Mouse (Mus musculus): ENCODE measurements at regions not wholly inside any gene's neighbourhood (a gene's known extent, or its start where the extent isn't known, plus 50 kb on each side); places are given as distances from the start of the nearest gene placed in this dataset.

- no peak for DNase-seq
These were observed 183.1 kb downstream of the Qdpr start for GRCm38 (mm10) chr5:45266914-45267313.

GRCm38 (mm10) chr5:45258486-45258885 lies 191.6 kb downstream of the Qdpr start:
- DNase-seq, result no peak

DNA sequence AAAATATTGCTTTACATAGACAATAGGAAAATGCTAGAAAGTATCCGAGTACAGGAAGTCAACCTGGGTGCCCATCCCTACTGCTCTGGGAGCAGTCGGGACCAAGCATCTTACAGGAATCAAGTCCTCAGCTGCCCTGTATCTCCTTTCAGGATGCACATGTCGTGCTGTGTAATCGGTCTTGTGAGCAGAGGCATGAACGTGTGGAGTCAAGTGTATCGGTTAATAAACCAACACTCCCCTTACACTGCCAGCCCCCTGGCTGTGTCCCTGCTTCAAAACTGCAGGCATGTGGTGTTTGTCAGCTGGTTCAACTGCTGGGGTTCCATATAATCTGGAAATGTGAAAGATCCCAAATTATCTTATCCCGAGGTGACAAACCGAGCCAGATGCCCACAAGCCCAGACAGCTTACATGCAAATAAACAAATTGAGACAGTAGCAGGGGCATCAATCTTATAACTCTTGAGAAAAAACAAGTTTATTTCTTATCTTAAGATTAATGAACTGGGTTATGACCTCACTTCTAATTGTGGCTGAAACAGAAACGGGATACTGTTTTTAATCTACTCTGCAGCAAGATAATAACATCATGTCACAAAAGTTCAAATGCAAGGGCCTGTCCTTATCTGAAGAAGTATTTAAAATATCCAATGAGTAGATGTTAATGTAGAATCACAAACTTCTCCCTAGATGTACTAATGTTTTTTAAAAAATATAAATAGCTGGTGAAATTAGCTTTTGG lies 193.6 kb downstream of the Qdpr start:
- DNase-seq, result no peak

GRCm38 (mm10) chr5:45231856-45232255 lies 218.2 kb downstream of the Qdpr start:
- DNase-seq, result no peak

DNA sequence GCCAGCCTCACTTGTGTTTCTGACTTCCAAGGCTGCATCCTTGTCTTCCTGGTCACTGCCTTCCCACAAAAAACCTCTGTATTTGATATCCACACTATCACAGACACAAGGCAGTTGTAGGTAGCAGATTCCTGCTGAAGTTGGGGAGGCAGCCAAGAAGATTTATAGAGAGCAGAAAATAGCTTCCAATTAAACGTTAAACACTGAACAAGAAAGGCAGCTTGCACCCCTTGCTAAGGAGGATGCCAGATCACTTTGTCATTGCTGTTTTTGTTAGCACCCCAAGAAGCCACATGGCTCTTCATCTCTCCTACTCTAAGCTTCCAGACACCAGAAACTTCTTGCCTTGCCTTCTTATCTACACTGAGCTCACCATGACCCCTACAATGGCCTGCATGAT lies 219.9 kb downstream of the Qdpr start:
- DNase-seq, result no peak

- DNase-seq, result no peak
These were observed 220.6 kb downstream of the Qdpr start for GRCm38 (mm10) chr5:45229477-45229876.

DNA sequence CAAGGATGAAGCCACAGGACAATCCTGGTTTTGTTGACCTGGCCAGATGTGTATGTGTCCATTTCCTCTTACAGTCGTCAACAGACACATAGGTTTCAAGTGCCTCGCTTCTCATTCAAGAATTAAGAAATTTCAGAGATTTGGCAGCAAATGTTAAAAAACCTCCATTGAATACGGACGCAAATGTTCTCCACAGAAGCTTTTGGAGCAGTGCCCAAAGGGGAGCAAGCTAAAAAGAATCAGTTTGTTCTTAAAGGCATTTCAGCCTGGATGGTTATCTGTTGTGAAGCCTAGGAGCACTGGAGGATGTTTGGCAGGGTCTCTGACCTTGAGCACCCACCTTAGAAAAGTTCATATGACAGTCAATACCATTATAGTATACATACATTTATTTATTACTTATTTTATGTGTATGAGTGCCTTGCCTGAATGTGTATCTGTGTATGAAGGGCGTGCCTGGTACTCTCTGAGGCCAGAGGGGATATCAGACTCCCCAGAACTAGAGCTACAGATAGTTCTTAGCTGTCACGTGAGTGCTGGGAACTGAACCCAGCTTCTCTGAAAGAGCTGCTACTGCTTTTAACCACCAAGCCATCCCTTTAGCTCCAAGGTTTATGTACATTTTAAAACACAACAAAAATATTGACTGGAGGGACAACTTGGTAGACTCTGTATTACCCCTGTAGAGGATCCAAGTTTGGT lies 221.7 kb downstream of the Qdpr start:
- no peak for DNase-seq

DNA sequence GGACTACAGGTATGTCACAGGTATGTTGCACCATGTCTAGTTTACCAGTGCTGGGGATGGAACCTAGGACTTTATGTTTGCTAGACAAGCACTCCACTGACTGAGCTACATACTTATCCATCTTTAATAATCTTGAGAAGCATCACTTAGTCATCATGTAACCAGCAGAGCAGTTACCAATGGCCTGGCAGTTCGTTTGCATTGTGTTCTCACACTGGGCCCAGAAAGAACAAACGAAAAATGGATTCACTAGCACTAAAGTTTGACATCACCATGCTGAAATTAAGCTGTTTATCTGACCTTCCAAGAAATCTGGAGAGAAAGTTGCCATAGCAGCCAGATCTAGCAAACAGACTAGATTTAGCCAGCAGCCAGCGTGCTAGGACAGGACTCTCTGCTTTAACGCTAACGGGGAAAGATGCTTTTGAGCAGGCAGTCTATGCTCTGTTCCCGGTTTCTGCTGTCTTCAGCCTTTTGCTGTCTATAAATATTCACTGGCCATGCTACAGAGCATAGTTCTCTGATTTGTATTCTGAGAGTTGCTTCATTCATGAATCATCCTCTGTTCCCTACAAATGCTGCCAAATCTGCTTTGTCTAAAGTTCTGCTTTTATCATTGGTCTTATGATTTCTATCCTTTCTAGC lies 229.6 kb downstream of the Qdpr start:
- DNase-seq, result peak; percentile 5

DNA sequence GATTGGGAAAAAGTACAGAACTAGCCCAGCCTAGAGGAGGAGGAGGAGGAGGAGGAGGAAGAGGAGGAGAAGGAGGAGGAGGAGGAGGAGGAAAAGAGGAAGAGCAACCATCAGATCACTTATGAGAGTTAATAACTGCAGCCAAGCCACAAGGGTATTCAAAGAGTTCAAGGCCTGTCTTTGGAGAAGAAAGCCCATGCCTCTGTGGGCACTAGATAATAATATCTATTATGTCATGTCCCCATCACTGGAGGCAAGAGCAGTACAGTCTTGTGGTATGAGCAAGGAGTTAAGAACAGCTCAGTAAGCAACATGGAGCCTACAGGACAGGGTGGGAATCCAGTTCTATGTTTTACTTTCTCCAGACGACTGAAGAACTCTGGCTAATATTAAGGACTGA lies 230.5 kb downstream of the Qdpr start:
- no peak for DNase-seq

GRCm38 (mm10) chr5:45219101-45219500 lies 230.9 kb downstream of the Qdpr start:
- no peak for DNase-seq

- no peak for DNase-seq
These were observed 235.6 kb downstream of the Qdpr start for GRCm38 (mm10) chr5:45214475-45214874.

DNA sequence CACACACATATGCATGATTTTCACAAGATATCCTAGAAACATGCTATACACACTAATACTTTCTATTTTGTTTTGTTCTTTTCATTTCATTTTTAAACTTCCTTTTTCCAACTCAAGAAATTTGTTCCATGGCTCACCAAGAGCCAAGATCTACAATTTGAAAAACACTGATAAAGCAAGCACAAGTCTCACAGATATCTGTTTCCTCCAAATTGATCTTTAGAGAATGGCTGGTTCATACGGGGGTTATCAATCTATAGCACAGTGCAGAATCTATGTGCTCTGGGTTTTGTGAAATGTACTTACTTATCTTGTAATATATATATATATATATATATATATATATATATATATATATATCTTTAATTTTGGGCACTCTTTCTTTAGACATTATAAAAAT lies 251.6 kb downstream of the Qdpr start:
- no peak for DNase-seq

DNA sequence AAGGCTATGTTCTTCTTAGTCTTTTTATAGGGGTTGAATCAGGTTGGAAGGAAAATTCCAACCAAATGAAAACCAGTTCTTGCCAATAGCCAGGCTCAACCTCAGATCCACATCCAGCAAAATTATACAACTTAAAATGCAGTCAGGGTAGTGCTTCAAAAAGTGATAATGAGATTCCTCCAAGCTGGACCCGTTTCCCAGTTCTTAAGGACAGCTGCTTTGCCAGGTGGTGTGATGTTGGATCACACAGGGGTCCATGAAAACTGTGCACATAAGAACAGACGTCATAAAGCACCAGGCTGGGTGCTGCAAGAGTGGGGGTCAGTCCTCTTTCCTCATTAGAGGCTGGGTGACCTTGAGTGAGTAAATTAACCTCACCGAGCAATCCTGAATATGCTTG lies 253.9 kb downstream of the Qdpr start:
- no peak for DNase-seq

- DNase-seq, result no peak
These were observed 257.7 kb downstream of the Qdpr start for GRCm38 (mm10) chr5:45192287-45192686.

GRCm38 (mm10) chr5:45173035-45173755 lies 276.8 kb downstream of the Qdpr start:
- peak; percentile 26 for DNase-seq

- DNase-seq, result no peak
These were observed 290.8 kb downstream of the Qdpr start for GRCm38 (mm10) chr5:45159194-45159593.

GRCm38 (mm10) chr5:45154936-45155335 lies 295.1 kb downstream of the Qdpr start:
- no peak for DNase-seq

DNA sequence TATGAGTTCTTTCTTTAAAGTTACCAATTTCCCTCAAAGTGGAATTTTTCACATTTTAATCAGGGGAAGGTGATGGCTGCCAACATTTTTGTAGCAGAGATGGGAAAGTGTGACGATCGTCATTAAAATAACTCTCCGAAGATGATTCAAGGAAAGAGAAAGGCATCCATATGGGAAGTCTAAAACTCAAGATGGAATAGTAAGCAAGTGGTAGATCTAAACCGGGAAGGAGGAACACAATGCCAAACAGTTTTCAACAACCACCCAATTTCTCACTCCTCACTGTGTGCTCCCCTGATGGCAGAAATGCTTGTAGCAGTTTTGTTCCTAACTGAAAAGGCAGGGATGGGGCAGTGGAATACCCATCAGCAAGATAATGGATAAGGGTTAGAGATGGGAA lies 305.9 kb downstream of the Qdpr start:
- DNase-seq, result no peak

GRCm38 (mm10) chr5:45137198-45137973 lies 312.6 kb downstream of the Qdpr start:
- no peak for DNase-seq

DNA sequence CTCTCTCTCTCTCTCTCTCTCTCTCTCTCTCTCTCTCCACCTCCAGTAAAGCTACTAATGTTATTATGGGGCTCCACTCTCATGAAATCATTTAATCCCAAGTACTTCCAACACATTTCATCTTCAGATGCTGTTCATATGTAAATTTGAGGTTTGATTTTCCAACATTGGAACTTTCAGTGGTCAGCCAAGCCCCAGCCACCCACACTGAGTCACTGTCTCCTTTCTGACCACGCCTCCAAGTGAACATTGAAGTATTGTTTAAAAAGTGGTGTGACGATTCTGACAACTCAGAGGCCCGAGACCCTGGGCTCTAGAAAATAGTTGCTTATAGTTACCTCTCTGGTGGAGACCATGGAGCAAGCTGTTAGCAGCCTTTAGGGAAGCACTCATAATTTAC lies 313.3 kb downstream of the Qdpr start:
- no peak for DNase-seq

- DNase-seq, result no peak
These were observed 322.1 kb downstream of the Qdpr start for GRCm38 (mm10) chr5:45127971-45128370.

GRCm38 (mm10) chr5:45121751-45122280 lies 322.3 kb upstream of the Ldb2 start:
- no peak for DNase-seq
